Mouse (Mus musculus) heart, embryonic 16.5 days (tissue): Measurements from ENCODE around the gene Slc30a3. TPM values are rescaled to one million over a fixed set of nuclear protein-coding genes. Genes with fewer than 3 reads are reported as not detected.
"Not testable (repeated sequence)": the region's sequence is repeated elsewhere in the genome, so short reads cannot be mapped to it uniquely, and the experiment has no call there.

Experiments used
- ATAC-seq: fragments of 200-750 bp; cut with Nextera tagmentation; replicated peaks from 2 replicates; pipeline ENCODE4 v1.8.0; 2017; ENCODE audit warnings: moderate number of reproducible peaks; ENCODE audit not compliant: insufficient read depth, low FRiP score; ENCODE audit errors: extremely low read depth
- H3K27ac ChIP-seq: fragments of 300-500 bp; sonication (generic); 2 replicates; pipeline ENCODE4 v1.5.1; 2014; ENCODE audit warnings: mild to moderate bottlenecking, low read length, control low read depth, moderate library complexity
- H3K27me3 ChIP-seq: fragments of 300-500 bp; sonication (generic); 2 replicates; pipeline ENCODE4 v1.6.1; 2014; ENCODE audit warnings: low read length, mixed read lengths; ENCODE audit not compliant: control insufficient read depth, insufficient read depth
- H3K36me3 ChIP-seq: fragments of 300-500 bp; sonication (generic); 2 replicates; pipeline ENCODE4 v1.6.1; 2014; ENCODE audit not compliant: control insufficient read depth, insufficient read depth
- H3K4me1 ChIP-seq: fragments of 300-500 bp; sonication (generic); 2 replicates; pipeline ENCODE4 v1.6.1; 2014; ENCODE audit warnings: low read length, mixed read lengths; ENCODE audit not compliant: control insufficient read depth, insufficient read depth
- H3K4me2 ChIP-seq: fragments of 300-500 bp; sonication (generic); 2 replicates; pipeline ENCODE4 v1.6.1; 2014; ENCODE audit warnings: low read depth, mild to moderate bottlenecking, control low read depth, low read length
- H3K4me3 ChIP-seq: fragments of 300-500 bp; sonication (generic); 2 replicates; pipeline ENCODE4 v1.5.1; 2014; ENCODE audit warnings: mild to moderate bottlenecking, control low read depth, low read length
- H3K9ac ChIP-seq: fragments of 300-500 bp; sonication (generic); 2 replicates; pipeline ENCODE4 v1.6.1; 2014; ENCODE audit warnings: low read length, control low read depth
- H3K9me3 ChIP-seq: fragments of 300-500 bp; sonication (generic); replicated peaks from 2 replicates; pipeline ENCODE4 v1.6.1; 2016; ENCODE audit warnings: low read length; ENCODE audit not compliant: control insufficient read depth
- whole genome bisulfite sequencing: fragments of 180-500 bp; shearing (Covaris S2); extraction: QIAGEN DNeasy Blood & Tissue Kit; methylation state at CpG from one replicate; pipeline ENCODE4 v1.1.7; 2014; 5-methylcytosine and 5-hydroxymethylcytosine counted together
- polyA plus RNA-seq: library from polyadenylated mRNA; unstranded; fragments of >200 nt; fragmentation: Nextera tagmentation; extraction: Ambion mirVana; gene quantifications from 2 replicates; pipeline ENCODE4 v1.2.1, GENCODE M21; 2015

Slc30a3 gene
- polyA plus RNA-seq, 1 experiment from 2014 or later, result 0.35 TPM

- peaks cover 9% of the 10 kb centered on the region for H3K4me1 ChIP-seq
- peak within 1 kb of the TSS; percentile 95 for H3K9ac ChIP-seq
- no peaks in the 10 kb centered on the region for H3K9me3 ChIP-seq
- no peaks in the 10 kb centered on the region for H3K27me3 ChIP-seq
- H3K4me2 ChIP-seq, result peak within 1 kb of the TSS; percentile 90
- WGBS, result under 1% methylated on average over 73 of the region's 73 CpGs
- ATAC-seq, result peak; percentile 97
- H3K4me3 ChIP-seq, result peak within 1 kb of the TSS; percentile 87
- 0 out of 2 replicates have a peak, but pooled peaks cover 3% of the 10 kb centered on the region for H3K36me3 ChIP-seq
- H3K27ac ChIP-seq, result peak within 1 kb of the TSS; percentile 100
Observed at GRCm38 (mm10) chr5:31047848-31048762, 59.9 kb downstream of the Slc30a3 start, which contains the start of gene Atraid. TSS of gene Atraid (plus strand) at chr5:31048312.

GRCm38 (mm10) chr5:31047074-31047473 is 61.0 kb downstream of the Slc30a3 start:
- no peak for ATAC-seq
- Histone ChIP-seq H3K27ac (no peak overlapping the region), H3K9ac (peak overlapping the region; percentile 95), H3K27me3 (no peaks in the 10 kb centered on the region), H3K9me3 (no peaks in the 10 kb centered on the region), H3K36me3 (peaks cover 6% of the 10 kb centered on the region; the same call in 1 of the 2 replicates), H3K4me1 (peaks cover 9% of the 10 kb centered on the region), H3K4me2 (peak overlapping the region; percentile 90), H3K4me3 (peak overlapping the region; percentile 87)
- WGBS, result 61% methylated on average over 5 of the region's 5 CpGs

- Histone ChIP-seq H3K9me3 (no peaks in the 10 kb centered on the region), H3K4me3 (no peak overlapping the region), H3K36me3 (peaks cover 12% of the 10 kb centered on the region), H3K27me3 (no peaks in the 10 kb centered on the region), H3K9ac (no peak overlapping the region), H3K27ac (no peak overlapping the region), H3K4me2 (no peak overlapping the region), H3K4me1 (peaks cover 9% of the 10 kb centered on the region)
- 91% methylated on average over 6 of the region's 6 CpGs for WGBS
- ATAC-seq, result no peak
Observed at GRCm38 (mm10) chr5:31046416-31046815, 61.6 kb downstream of the Slc30a3 start.

- H3K36me3 ChIP-seq, result peaks cover 19% of the 10 kb centered on the region
- no peak for ATAC-seq
- H3K9me3 ChIP-seq, result no peaks in the 10 kb centered on the region
- no peak overlapping the region for H3K27ac ChIP-seq
- no peaks in the 10 kb centered on the region for H3K27me3 ChIP-seq
- no peak overlapping the region for H3K4me2 ChIP-seq
- no peaks in the 10 kb centered on the region for H3K4me1 ChIP-seq
- no peak overlapping the region for H3K9ac ChIP-seq
- no peak overlapping the region for H3K4me3 ChIP-seq
- WGBS, result 87% methylated on average over 7 of the region's 7 CpGs
Observed at GRCm38 (mm10) chr5:31038171-31038845, 69.7 kb downstream of the Slc30a3 start.

- H3K4me1 ChIP-seq, H3K9me3 ChIP-seq, H3K4me2 ChIP-seq, ATAC-seq, H3K9ac ChIP-seq, H3K4me3 ChIP-seq, H3K27me3 ChIP-seq, H3K27ac ChIP-seq: not testable (repeated sequence)
- WGBS, result 80% methylated on average over 11 of the region's 11 CpGs
- peaks cover 11% of the 10 kb centered on the region; the same call in 1 of the 2 replicates for H3K36me3 ChIP-seq
Observed at GRCm38 (mm10) chr5:31036556-31036955, 71.5 kb downstream of the Slc30a3 start.

Other genes with a start within 250 kb of the Slc30a3 start
- 58.8 and 61.7 TPM in 2 replicates for gene Tmem214, start 240.2 kb downstream of the Slc30a3 start, polyA plus RNA-seq
- 10.8 and 11.8 TPM in 2 replicates for gene Agbl5, start 219.5 kb downstream of the Slc30a3 start, polyA plus RNA-seq
- gene Ost4, start 200.4 kb downstream of the Slc30a3 start, polyA plus RNA-seq, result 349 and 355 TPM in 2 replicates
- 145 and 157 TPM in 2 replicates for gene Emilin1, start 194.8 kb downstream of the Slc30a3 start, polyA plus RNA-seq
- 12.9 and 15.0 TPM in 2 replicates for gene Khk, start 186.8 kb downstream of the Slc30a3 start, polyA plus RNA-seq
- 2.6 and 2.7 TPM in 2 replicates for gene Cgref1, start 162.6 kb downstream of the Slc30a3 start, polyA plus RNA-seq
- gene Preb, start 147.9 kb downstream of the Slc30a3 start, polyA plus RNA-seq, result 95.9 and 96.5 TPM in 2 replicates
- gene Tcf23, start 139.6 kb downstream of the Slc30a3 start, polyA plus RNA-seq, result 0.09 and 0.24 TPM in 2 replicates
- 117 and 121 TPM in 2 replicates for gene Atraid, start 59.9 kb downstream of the Slc30a3 start, polyA plus RNA-seq
- 9.4 and 9.5 TPM in 2 replicates for gene Slc5a6, start 59.3 kb downstream of the Slc30a3 start, polyA plus RNA-seq
- 14.4 and 18.4 TPM in 2 replicates for gene Cad, start 53.5 kb downstream of the Slc30a3 start, polyA plus RNA-seq
- gene Dnajc5g, start 2.0 kb downstream of the Slc30a3 start, polyA plus RNA-seq, result not detected in 2 replicates
- 8.1 and 11.2 TPM in 2 replicates for gene Trim54, start 8.5 kb upstream of the Slc30a3 start, polyA plus RNA-seq
- gene Ucn, start 30.6 kb upstream of the Slc30a3 start, polyA plus RNA-seq, result not detected in 2 replicates
- gene Mpv17, start 46.0 kb upstream of the Slc30a3 start, polyA plus RNA-seq, result 87.6 and 91.5 TPM in 2 replicates
- 0.63 and 1.3 TPM in 2 replicates for gene Gm29609, start 71.7 kb upstream of the Slc30a3 start, polyA plus RNA-seq
- 39.7 and 46.4 TPM in 2 replicates for gene Gtf3c2, start 71.9 kb upstream of the Slc30a3 start, polyA plus RNA-seq
- 113 and 122 TPM in 2 replicates for gene Snx17, start 85.0 kb upstream of the Slc30a3 start, polyA plus RNA-seq
- gene Eif2b4, start 85.2 kb upstream of the Slc30a3 start, polyA plus RNA-seq, result 61.4 and 73.3 TPM in 2 replicates
- 6.2 and 6.5 TPM in 2 replicates for gene Zfp513, start 94.1 kb upstream of the Slc30a3 start, polyA plus RNA-seq
- 102 and 103 TPM in 2 replicates for gene Ppm1g, start 112.5 kb upstream of the Slc30a3 start, polyA plus RNA-seq
- 123 TPM in 2 replicates for gene Nrbp1, start 132.6 kb upstream of the Slc30a3 start, polyA plus RNA-seq
- 0.29 and 0.40 TPM in 2 replicates for gene Gm9970, start 133.0 kb upstream of the Slc30a3 start, polyA plus RNA-seq
- 5.4 and 6.3 TPM in 2 replicates for gene Krtcap3, start 143.5 kb upstream of the Slc30a3 start, polyA plus RNA-seq
- 22.3 and 26.8 TPM in 2 replicates for gene Ift172, start 182.9 kb upstream of the Slc30a3 start, polyA plus RNA-seq
- 15.7 and 16.9 TPM in 2 replicates for gene Fndc4, start 187.8 kb upstream of the Slc30a3 start, polyA plus RNA-seq
- gene Gckr, start 189.2 kb upstream of the Slc30a3 start, polyA plus RNA-seq, result 0.16 and 0.18 TPM in 2 replicates